Mouse (Mus musculus) adipocyte (in vitro differentiated cells): ENCODE measurements around the gene Myo1b.
A peak's percentile ranks its signal among the peaks of the same experiment; 100 is the strongest.
"Not testable (repeated sequence)": the region's sequence is repeated elsewhere in the genome, so short reads cannot be mapped to it uniquely, and the experiment has no call there.

Source experiments
- DNase-seq: peaks from one replicate; pipeline ENCODE4 v3.0.0-alpha.2; 2016; ENCODE audit warnings: low spot score

The Myo1b gene

GRCm38 (mm10) chr1:51894721-51895120 is 21.1 kb downstream of the Myo1b start:
- no peak for DNase-seq

- no peak for DNase-seq
These were observed 22.1 kb downstream of the Myo1b start for GRCm38 (mm10) chr1:51893521-51894355.

GRCm38 (mm10) chr1:51892005-51892404 is 23.9 kb downstream of the Myo1b start:
- no peak for DNase-seq

- no peak for DNase-seq
These were observed 27.6 kb downstream of the Myo1b start for GRCm38 (mm10) chr1:51888046-51888813.

GRCm38 (mm10) chr1:51885356-51885983 is 30.4 kb downstream of the Myo1b start:
- DNase-seq = no peak

- DNase-seq = no peak
These were observed 32.7 kb downstream of the Myo1b start for GRCm38 (mm10) chr1:51883211-51883610.

GRCm38 (mm10) chr1:51882752-51883151 is 33.1 kb downstream of the Myo1b start:
- DNase-seq = no peak

GRCm38 (mm10) chr1:51879927-51880814 is 35.7 kb downstream of the Myo1b start:
- no peak for DNase-seq

GRCm38 (mm10) chr1:51879333-51879770 is 36.5 kb downstream of the Myo1b start:
- no peak for DNase-seq

GRCm38 (mm10) chr1:51875462-51876225 is 40.2 kb downstream of the Myo1b start:
- DNase-seq = no peak

- DNase-seq = no peak
These were observed 43.2 kb downstream of the Myo1b start for GRCm38 (mm10) chr1:51872493-51873261.

- not testable (repeated sequence) for DNase-seq
These were observed 44.6 kb downstream of the Myo1b start for GRCm38 (mm10) chr1:51871234-51871633.

- DNase-seq = no peak
These were observed 52.9 kb downstream of the Myo1b start for GRCm38 (mm10) chr1:51862828-51863421.

GRCm38 (mm10) chr1:51860837-51861236 is 55.0 kb downstream of the Myo1b start:
- no peak for DNase-seq

GRCm38 (mm10) chr1:51856946-51857345 is 58.9 kb downstream of the Myo1b start:
- DNase-seq = no peak

- no peak for DNase-seq
These were observed 59.5 kb downstream of the Myo1b start for GRCm38 (mm10) chr1:51856245-51856915.

GRCm38 (mm10) chr1:51855541-51856244 is 60.2 kb downstream of the Myo1b start:
- DNase-seq = peak; percentile 7

- peak; percentile 22 for DNase-seq
These were observed 63.6 kb downstream of the Myo1b start for GRCm38 (mm10) chr1:51852314-51852713.
